Mouse (Mus musculus) midbrain, postnatal 0 days (tissue): ENCODE measurements around the gene Hoxb6. TPM values are rescaled to one million over a fixed set of nuclear protein-coding genes. Genes with fewer than 3 reads are reported as not detected.
A peak's percentile ranks its signal among the peaks of the same experiment; 100 is the strongest.

Experiments used
- ATAC-seq: fragments of 200-750 bp; cut with Nextera tagmentation; 2 replicates; pipeline ENCODE4 v1.8.0; 2017; ENCODE audit warnings: moderate number of reproducible peaks, mild to moderate bottlenecking, moderate TSS enrichment, moderate library complexity; ENCODE audit not compliant: low FRiP score
- DNase-seq: peaks from one replicate; pipeline ENCODE4 v3.0.0-alpha.2; 2015; ENCODE audit warnings: low spot score
- H3K27ac ChIP-seq: fragments of 300-500 bp; sonication (generic); 2 replicates; pipeline ENCODE4 v1.5.1; 2014; ENCODE audit warnings: low read depth, mild to moderate bottlenecking, low read length, mixed read lengths
- H3K27me3 ChIP-seq: fragments of 300-500 bp; sonication (generic); 2 replicates; pipeline ENCODE4 v1.6.1; 2014; ENCODE audit warnings: low read length, control low read depth, mixed read lengths; ENCODE audit not compliant: insufficient read depth
- H3K36me3 ChIP-seq: fragments of 300-500 bp; sonication (generic); 2 replicates; pipeline ENCODE4 v1.6.1; 2014; ENCODE audit warnings: low read length, control low read depth, mixed read lengths; ENCODE audit not compliant: insufficient read depth
- H3K4me1 ChIP-seq: fragments of 300-500 bp; sonication (generic); 2 replicates; pipeline ENCODE4 v1.6.1; 2014; ENCODE audit warnings: mild to moderate bottlenecking, control low read depth, antibody characterized with exemption, low read length, mixed read lengths; ENCODE audit not compliant: insufficient read depth
- H3K4me2 ChIP-seq: fragments of 300-500 bp; sonication (generic); 2 replicates; pipeline ENCODE4 v1.6.1; 2014; ENCODE audit warnings: low read depth, mild to moderate bottlenecking, low read length, mixed read lengths; ENCODE audit not compliant: poor library complexity, severe bottlenecking
- H3K4me3 ChIP-seq: fragments of 300-500 bp; sonication (generic); 2 replicates; pipeline ENCODE4 v1.5.1; 2014; ENCODE audit warnings: low read depth, mild to moderate bottlenecking, low read length, moderate library complexity
- H3K9ac ChIP-seq: fragments of 300-500 bp; sonication (generic); replicated peaks from 2 replicates; pipeline ENCODE4 v1.6.1; 2014; ENCODE audit warnings: mild to moderate bottlenecking, low read length, moderate library complexity, mixed read lengths; ENCODE audit not compliant: poor library complexity, severe bottlenecking
- H3K9me3 ChIP-seq: fragments of 300-500 bp; sonication (generic); 2 replicates; pipeline ENCODE4 v1.6.1; 2016; ENCODE audit warnings: low read length, control low read depth
- CTCF ChIP-seq: IDR thresholded peaks from 2 replicates; pipeline ENCODE4 v1.5.1; 2016; ENCODE audit warnings: antibody characterized with exemption, mild to moderate bottlenecking
- WGBS: fragments of 180-500 bp; shearing (Covaris S2); extraction: QIAGEN DNeasy Blood & Tissue Kit; methylation state at CpG from one replicate; pipeline ENCODE4 v1.1.7; 2014; 5-methylcytosine and 5-hydroxymethylcytosine counted together
- polyA plus RNA-seq: library from polyadenylated mRNA; unstranded; fragments of >200 nt; fragmentation: Nextera tagmentation; extraction: Ambion mirVana; gene quantifications from 2 replicates; pipeline ENCODE4 v1.2.1, GENCODE M21; 2015
- total RNA-seq: library from RNA; depleted of rRNA; stranded (reverse); fragments of >200 nt; gene quantifications from 2 replicates; pipeline ENCODE4 v1.2.3, GENCODE M21; 2014

The Hoxb6 gene
- total and polyA plus RNA-seq, 2 experiments from 2014 or later = 0.22 TPM; not detected in 1

DNA sequence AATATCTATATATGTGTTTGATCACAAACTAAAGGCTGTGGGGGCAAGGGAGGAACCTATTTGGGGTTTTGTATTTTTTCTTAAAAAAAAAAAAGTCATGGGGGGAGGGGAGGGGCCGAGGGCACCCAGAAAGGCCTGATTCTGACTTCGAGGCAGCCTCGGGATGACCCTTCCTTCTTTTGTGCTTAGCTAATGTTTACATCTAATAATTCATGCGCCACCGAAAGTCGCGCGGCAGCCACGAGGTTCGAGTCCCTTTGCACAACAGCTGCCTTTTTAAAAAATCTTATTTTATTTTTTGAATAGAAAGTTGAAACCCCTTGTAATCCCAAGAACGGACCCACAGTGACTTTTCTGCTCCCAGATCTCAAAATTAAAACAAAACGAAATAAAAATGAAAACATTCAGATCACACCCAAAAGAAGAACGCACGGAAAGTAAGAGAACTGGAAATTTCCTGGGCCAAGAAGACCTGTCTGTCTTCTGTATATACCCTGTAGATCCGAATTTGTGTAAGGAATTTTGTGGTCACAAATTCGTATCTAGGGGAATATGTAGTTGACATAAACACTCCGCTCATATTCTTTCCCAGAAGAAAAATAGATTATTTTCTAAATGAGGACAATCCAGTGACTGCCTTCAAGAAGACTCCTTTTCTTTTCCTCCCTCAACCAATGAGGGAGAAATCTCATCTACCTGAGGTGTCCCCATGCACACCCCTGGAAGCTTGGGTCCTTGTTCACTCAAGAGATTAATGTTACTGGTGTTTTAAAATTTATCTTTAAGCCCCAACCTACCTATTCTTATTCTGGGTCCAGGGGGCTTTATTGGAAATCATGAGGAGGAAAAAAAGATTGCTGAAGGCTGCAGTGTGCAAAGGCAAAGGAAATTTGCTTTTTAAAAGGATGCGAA lies 24.7 kb downstream of the Hoxb6 start:
- Histone ChIP-seq H3K4me1 (no peaks in the 10 kb centered on the region), H3K9me3 (no peaks in the 10 kb centered on the region), H3K27ac (no peak overlapping the region), H3K36me3 (no peaks in the 10 kb centered on the region), H3K9ac (no peak overlapping the region), H3K4me2 (no peak overlapping the region), H3K27me3 (peaks cover 92% of the 10 kb centered on the region), H3K4me3 (no peak overlapping the region)
- no peak for TF ChIP-seq CTCF
- 9% methylated on average over 18 of the region's 18 CpGs for WGBS
- ATAC-seq (no peak), DNase-seq (no peak)

DNA sequence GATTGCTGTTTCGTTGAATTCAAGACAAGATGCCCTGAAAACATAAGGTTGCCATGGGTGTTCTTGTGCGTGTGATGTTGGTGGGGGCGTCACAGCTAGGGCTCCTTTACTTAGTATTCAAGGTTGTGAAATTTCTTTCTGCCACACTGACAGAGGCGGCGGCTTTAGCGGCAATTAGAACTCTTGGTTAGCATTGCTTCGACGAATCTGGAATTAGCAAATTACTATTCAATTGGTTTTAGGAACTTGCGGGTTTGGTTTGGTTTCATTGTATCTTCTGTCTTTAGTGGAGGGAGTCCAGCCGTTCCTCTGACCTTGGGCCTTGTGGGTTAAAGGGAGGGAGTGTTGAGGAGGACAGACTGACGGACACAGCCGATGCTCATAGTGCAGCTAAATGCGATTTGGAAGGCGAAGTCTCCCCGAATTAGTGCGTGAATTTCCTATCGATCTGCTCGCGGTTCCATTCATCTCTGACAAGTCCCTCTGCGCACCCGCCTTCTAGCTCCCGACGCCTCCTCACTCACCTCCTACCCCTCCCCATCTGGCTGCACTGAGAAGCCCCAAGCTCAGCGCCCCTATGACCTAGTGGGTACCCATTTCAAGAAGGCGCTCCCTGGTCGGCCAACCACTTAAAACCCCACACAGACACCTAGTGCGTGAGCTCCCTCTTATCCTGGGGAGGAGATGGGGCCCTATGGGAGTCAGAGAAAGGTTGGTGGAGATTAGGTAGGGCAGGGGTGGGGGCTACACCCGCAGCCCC lies 25.5 kb downstream of the Hoxb6 start, which contains the start of gene Hoxb4:
Gene Hoxb4 (plus strand): TSS at position 660 of the 760 bp plus-strand sequence.
- Histone ChIP-seq H3K4me2 (peak within 1 kb of the TSS; percentile 24), H3K9ac (no peak within 1 kb of the TSS), H3K4me1 (no peaks in the 10 kb centered on the region), H3K9me3 (no peaks in the 10 kb centered on the region), H3K27me3 (peaks cover 92% of the 10 kb centered on the region), H3K4me3 (no peak within 1 kb of the TSS), H3K36me3 (no peaks in the 10 kb centered on the region), H3K27ac (no peak within 1 kb of the TSS)
- TF ChIP-seq CTCF = no peak
- DNase-seq (no peak), ATAC-seq (no peak)
- WGBS = 2% methylated on average over 28 of the region's 28 CpGs

DNA sequence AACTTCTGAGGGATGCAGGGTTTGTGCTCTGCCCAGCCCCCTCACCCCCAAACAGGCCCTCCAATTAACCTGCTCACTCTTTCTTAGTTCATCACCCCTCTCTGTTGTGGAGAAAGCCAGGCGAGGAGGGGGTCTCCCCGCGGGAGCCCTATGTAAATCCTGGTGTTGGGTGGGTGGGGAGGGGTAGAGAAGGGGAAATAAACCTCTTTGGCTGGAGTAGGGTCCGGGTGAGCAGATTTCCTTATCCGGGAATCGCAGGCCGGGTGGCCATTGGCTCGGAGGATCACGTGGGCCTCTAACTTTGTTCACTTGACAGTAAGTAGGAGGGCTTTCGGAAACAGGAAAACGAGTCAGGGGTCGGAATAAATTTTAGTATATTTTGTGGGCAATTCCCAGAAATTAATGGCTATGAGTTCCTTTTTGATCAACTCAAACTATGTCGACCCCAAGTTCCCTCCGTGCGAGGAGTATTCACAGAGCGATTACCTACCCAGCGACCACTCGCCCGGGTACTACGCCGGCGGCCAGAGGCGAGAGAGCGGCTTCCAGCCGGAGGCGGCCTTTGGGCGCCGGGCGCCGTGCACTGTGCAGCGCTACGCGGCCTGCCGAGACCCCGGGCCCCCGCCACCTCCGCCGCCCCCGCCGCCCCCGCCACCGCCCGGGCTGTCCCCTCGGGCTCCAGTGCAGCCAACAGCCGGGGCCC lies 26.2 kb downstream of the Hoxb6 start:
- no peaks in the 10 kb centered on the region for H3K36me3 ChIP-seq
- no peaks in the 10 kb centered on the region for H3K4me1 ChIP-seq
- peaks cover 92% of the 10 kb centered on the region for H3K27me3 ChIP-seq
- H3K4me3 ChIP-seq = no peak overlapping the region
- H3K9ac ChIP-seq = no peak overlapping the region
- no peaks in the 10 kb centered on the region for H3K9me3 ChIP-seq
- peak; percentile 81 for DNase-seq
- under 1% methylated on average over 45 of the region's 45 CpGs for WGBS
- no peak overlapping the region for H3K27ac ChIP-seq
- H3K4me2 ChIP-seq = peak overlapping the region; percentile 24
- no peak for ATAC-seq
- TF ChIP-seq CTCF = no peak

DNA sequence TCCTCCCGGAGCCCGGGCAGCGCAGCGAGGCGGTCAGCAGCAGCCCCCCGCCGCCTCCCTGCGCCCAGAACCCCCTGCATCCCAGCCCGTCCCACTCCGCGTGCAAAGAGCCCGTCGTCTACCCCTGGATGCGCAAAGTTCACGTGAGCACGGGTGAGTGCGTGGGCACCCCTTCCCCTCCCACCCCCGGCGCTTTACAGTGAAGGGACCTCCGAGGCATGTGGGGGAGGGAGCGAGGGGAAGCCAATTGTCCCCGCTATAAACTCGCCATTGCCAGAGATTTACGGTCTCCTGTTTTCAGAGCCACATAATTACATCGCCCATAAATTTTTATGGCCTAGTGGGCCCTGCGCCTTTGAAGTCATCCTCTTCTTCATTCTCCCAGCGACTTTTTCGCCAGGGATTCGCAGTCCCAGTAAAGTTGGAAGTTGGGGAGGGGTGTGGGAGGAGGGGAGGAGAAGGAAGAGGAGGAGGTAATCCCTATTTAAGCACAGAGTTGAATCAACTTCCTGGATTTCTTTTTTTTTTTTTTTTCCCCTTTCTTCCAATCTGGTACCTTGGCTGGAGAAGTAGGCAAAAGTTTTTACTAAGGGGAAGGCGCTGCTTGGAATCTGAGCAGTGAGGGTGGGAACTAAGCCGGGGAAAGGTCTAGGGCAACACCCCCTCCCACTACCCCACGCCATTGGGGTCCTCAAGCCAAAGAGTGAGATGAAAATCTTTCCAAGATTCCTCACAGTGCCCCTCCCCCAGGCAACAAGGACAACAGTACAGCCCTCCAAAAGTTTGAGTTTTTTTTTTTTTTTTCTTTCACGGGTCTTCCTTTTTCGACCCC lies 27.0 kb downstream of the Hoxb6 start:
- H3K27me3 ChIP-seq = peaks cover 92% of the 10 kb centered on the region
- H3K9ac ChIP-seq = no peak overlapping the region
- no peak for TF ChIP-seq CTCF
- H3K9me3 ChIP-seq = no peaks in the 10 kb centered on the region
- peak overlapping the region; percentile 24 for H3K4me2 ChIP-seq
- no peak for ATAC-seq
- WGBS = 2% methylated on average over 34 of the region's 34 CpGs
- no peaks in the 10 kb centered on the region for H3K36me3 ChIP-seq
- H3K4me3 ChIP-seq = no peak overlapping the region
- H3K4me1 ChIP-seq = no peaks in the 10 kb centered on the region
- no peak overlapping the region for H3K27ac ChIP-seq
- DNase-seq = no peak

DNA sequence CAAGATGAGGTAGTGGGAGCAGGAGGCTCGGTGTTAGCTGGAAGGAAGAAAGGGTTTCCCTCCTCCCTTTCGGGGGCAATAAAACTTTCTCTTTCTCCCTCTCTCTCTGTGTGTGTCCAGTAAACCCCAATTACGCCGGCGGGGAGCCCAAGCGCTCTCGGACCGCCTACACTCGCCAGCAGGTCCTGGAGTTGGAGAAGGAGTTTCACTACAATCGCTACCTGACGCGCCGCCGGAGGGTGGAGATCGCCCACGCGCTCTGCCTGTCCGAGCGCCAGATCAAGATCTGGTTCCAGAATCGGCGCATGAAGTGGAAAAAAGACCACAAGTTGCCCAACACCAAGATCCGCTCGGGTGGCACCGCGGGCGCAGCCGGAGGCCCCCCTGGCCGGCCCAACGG lies 27.6 kb downstream of the Hoxb6 start:
- no peak overlapping the region for H3K4me3 ChIP-seq
- H3K27ac ChIP-seq = no peak overlapping the region
- ATAC-seq = no peak
- no peak overlapping the region for H3K9ac ChIP-seq
- 1% methylated on average over 29 of the region's 29 CpGs for WGBS
- TF ChIP-seq CTCF = no peak
- no peaks in the 10 kb centered on the region for H3K36me3 ChIP-seq
- H3K4me1 ChIP-seq = no peaks in the 10 kb centered on the region
- H3K4me2 ChIP-seq = no peak overlapping the region
- peaks cover 95% of the 10 kb centered on the region for H3K27me3 ChIP-seq
- no peaks in the 10 kb centered on the region for H3K9me3 ChIP-seq
- no peak for DNase-seq
